Mouse (Mus musculus) testis, adult 2 months (tissue): ENCODE measurements around the gene E2f6. TPM values are rescaled to one million over a fixed set of nuclear protein-coding genes. Genes with fewer than 3 reads are reported as not detected.

Experiments
- H3K27ac ChIP-seq: fragments of 200-500 bp; 2 replicates; pipeline ENCODE4 v1.5.1; 2012; ENCODE audit warnings: low read depth, low read length; ENCODE audit not compliant: control insufficient read depth, insufficient read depth
- H3K27me3 ChIP-seq: fragments of 200-500 bp; 2 replicates; pipeline ENCODE4 v1.6.1; 2012; ENCODE audit warnings: mild to moderate bottlenecking, low read length, moderate library complexity; ENCODE audit not compliant: control insufficient read depth, insufficient read depth
- H3K36me3 ChIP-seq: fragments of 200-500 bp; 2 replicates; pipeline ENCODE4 v1.6.1; 2012; ENCODE audit warnings: mild to moderate bottlenecking, low read length; ENCODE audit not compliant: control insufficient read depth, insufficient read depth
- H3K4me1 ChIP-seq: fragments of 200-500 bp; 2 replicates; pipeline ENCODE4 v1.6.1; 2012; ENCODE audit warnings: low read length; ENCODE audit not compliant: control insufficient read depth, insufficient read depth
- H3K4me3 ChIP-seq: fragments of 200-500 bp; 2 replicates; pipeline ENCODE4 v1.5.1; 2012; ENCODE audit warnings: low read depth, mild to moderate bottlenecking, low read length, moderate library complexity, mixed read lengths; ENCODE audit not compliant: control insufficient read depth
- CTCF ChIP-seq: fragments of 200-500 bp; IDR thresholded peaks from 2 replicates; pipeline ENCODE4 v1.5.1; 2012; ENCODE audit warnings: low read depth, mild to moderate bottlenecking, inconsistent platforms, low read length, moderate library complexity; ENCODE audit not compliant: control insufficient read depth, insufficient read depth, insufficient replicate concordance
- POLR2A ChIP-seq: fragments of 200-500 bp; IDR thresholded peaks from 2 replicates; pipeline ENCODE4 v1.6.1; 2012; ENCODE audit warnings: low read depth, mild to moderate bottlenecking, inconsistent platforms, low read length, moderate library complexity; ENCODE audit not compliant: control insufficient read depth
- polyA plus RNA-seq: library from polyadenylated mRNA; depleted of rRNA; stranded (reverse); fragments of >200 nt; gene quantifications from 2 replicates; pipeline ENCODE4 v1.2.3, GENCODE M21; 2012

E2f6 gene
- polyA plus RNA-seq, 1 experiment, result 5.0 TPM

DNA sequence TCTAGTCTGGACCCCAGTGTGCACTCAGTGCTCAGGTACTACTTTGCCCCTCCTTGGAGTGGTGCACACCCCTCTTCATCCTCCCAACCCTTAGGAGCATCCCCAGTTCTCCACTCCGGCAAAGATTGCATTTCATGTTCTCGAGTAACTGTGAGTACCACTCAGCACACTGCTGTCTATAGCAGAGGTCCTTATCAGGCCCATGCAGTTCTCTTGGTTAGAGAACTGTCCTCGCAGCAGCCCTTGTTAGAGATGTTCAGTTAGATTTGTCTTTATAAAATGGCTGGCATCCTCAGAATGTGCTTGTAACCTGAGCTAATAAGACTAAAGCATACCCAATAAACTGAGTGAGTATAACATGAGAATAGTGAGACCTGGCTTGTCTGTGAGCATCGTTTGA, 6.4 kb downstream of the E2f6 start:
- H3K27ac ChIP-seq, result no peak overlapping the region
- no peaks in the 10 kb centered on the region for H3K27me3 ChIP-seq
- no peak overlapping the region for H3K4me3 ChIP-seq
- TF ChIP-seq POLR2A, result no peak
- no peak for TF ChIP-seq CTCF
- peaks cover 1% of the 10 kb centered on the region; the same call in 1 of the 2 replicates for H3K36me3 ChIP-seq
- H3K4me1 ChIP-seq, result no peaks in the 10 kb centered on the region

DNA sequence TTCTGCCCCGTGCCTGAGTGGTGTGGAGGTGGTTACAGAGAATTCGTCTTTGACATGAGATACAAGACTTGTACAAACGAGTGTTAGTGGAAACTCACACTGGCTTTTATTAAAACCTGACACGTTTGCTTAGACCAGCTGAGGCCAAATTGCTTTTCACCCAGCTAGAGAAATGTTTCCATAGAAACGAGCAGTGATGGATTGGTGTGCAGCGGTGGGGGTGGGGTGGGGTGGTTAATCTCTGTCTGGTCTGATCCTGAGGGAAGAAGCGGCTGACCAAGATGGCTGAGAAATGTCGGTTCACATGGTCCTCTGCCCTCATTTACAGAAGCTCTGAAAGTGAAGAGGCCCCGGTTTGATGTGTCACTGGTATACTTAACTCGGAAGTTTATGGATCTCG, 7.8 kb downstream of the E2f6 start:
- TF ChIP-seq CTCF, result no peak
- no peak for TF ChIP-seq POLR2A
- no peaks in the 10 kb centered on the region for H3K27me3 ChIP-seq
- H3K36me3 ChIP-seq, result peaks cover 4% of the 10 kb centered on the region
- no peak overlapping the region for H3K27ac ChIP-seq
- no peak overlapping the region for H3K4me3 ChIP-seq
- no peaks in the 10 kb centered on the region for H3K4me1 ChIP-seq

DNA sequence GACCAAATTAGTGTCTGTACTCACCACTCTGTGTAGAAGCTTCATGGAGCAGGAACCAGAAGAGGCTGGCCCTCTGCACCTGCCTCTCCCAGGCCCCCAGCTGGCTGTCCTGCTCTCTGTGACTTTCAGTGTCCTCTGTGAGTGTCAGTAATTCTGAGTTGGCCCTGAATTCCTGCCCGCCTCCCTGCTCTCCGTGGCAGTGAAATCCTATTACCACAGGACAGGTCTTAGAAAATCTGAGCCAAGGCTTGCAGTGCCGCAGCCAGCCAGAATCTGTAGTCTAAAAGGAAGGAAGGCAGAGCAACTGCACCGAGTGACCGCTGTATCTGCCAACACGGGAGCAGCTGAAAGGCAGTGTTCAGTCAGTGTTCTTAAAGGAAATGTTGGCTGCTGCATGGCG, 10.0 kb downstream of the E2f6 start:
- TF ChIP-seq POLR2A, result no peak
- TF ChIP-seq CTCF, result no peak
- peaks cover 4% of the 10 kb centered on the region for H3K36me3 ChIP-seq
- no peak overlapping the region for H3K27ac ChIP-seq
- H3K27me3 ChIP-seq, result no peaks in the 10 kb centered on the region
- no peak overlapping the region for H3K4me3 ChIP-seq
- no peaks in the 10 kb centered on the region for H3K4me1 ChIP-seq

- Histone ChIP-seq H3K27me3 (no peaks in the 10 kb centered on the region), H3K4me1 (no peaks in the 10 kb centered on the region), H3K27ac (no peak overlapping the region), H3K36me3 (peaks cover 4% of the 10 kb centered on the region), H3K4me3 (no peak overlapping the region)
- TF ChIP-seq POLR2A, result no peak
These were observed 11.5 kb downstream of the E2f6 start for GRCm38 (mm10) chr12:16822181-16822734.

GRCm38 (mm10) chr12:16823701-16824100, 12.9 kb downstream of the E2f6 start:
- H3K27ac ChIP-seq, result no peak overlapping the region
- no peak for TF ChIP-seq CTCF
- TF ChIP-seq POLR2A, result no peak
- peaks cover 4% of the 10 kb centered on the region for H3K36me3 ChIP-seq
- H3K27me3 ChIP-seq, result no peaks in the 10 kb centered on the region
- no peaks in the 10 kb centered on the region for H3K4me1 ChIP-seq
- no peak overlapping the region for H3K4me3 ChIP-seq

DNA sequence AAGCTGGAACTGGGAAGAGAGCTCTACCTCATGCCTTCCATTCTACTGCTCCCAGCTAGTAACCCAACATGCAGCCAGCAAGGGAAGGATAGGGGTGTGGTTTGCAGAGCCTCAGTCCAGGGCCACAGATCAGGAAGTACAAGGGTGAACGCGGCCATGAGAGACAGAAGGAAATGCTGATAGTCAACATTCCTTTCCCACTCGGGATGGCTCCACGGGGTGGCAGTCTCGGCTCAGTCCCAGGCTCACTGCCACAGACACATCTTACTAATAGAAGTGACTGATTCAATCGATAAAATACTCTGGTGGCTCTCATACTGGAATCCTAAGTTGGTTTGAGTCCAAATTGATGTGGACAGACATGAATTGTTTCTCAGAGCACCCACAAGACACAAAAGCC, 17.7 kb downstream of the E2f6 start:
- Histone ChIP-seq H3K4me3 (no peak overlapping the region), H3K36me3 (no peaks in the 10 kb centered on the region), H3K4me1 (no peaks in the 10 kb centered on the region), H3K27me3 (no peaks in the 10 kb centered on the region), H3K27ac (no peak overlapping the region)
- peak; percentile 44; the same call in 1 of the 2 replicates for TF ChIP-seq CTCF
- no peak for TF ChIP-seq POLR2A

DNA sequence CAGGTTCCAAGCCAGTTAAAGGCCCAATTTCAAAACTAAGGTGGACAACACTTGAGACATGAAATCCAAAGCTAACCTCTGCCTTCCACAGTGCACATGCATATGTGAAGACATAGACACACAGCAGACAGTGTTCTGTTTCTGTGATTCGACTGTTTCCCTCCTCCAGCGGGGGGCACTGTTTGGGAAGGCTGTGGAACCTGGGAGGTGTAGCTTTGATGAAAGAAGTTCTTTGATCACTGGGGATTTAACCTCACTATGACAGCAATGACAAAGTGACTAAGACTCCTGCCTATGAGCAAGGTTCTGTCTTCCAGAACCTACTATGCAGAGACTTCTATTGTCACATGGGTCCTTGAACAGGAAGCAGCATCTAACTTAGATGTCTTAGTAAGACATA, 19.0 kb downstream of the E2f6 start:
- H3K27ac ChIP-seq, result no peak overlapping the region
- H3K4me3 ChIP-seq, result no peak overlapping the region
- H3K4me1 ChIP-seq, result no peaks in the 10 kb centered on the region
- no peaks in the 10 kb centered on the region for H3K36me3 ChIP-seq
- no peak for TF ChIP-seq POLR2A
- TF ChIP-seq CTCF, result no peak
- no peaks in the 10 kb centered on the region for H3K27me3 ChIP-seq

GRCm38 (mm10) chr12:16831071-16831470, 20.3 kb downstream of the E2f6 start:
- H3K4me1 ChIP-seq, result no peaks in the 10 kb centered on the region
- TF ChIP-seq POLR2A (no peak), CTCF (no peak)
- H3K27ac ChIP-seq, result no peak overlapping the region
- no peak overlapping the region for H3K4me3 ChIP-seq
- H3K27me3 ChIP-seq, result no peaks in the 10 kb centered on the region
- H3K36me3 ChIP-seq, result no peaks in the 10 kb centered on the region
